Mouse (Mus musculus) retina, embryonic 14.5 days (tissue): ENCODE measurements around the gene Tex45.

Source experiments
- DNase-seq: peaks from one replicate; pipeline ENCODE4 v3.0.0-alpha.2; 2015; ENCODE audit warnings: low spot score

The Tex45 gene

GRCm38 (mm10) chr8:3536053-3536841, 65.6 kb downstream of the Tex45 start:
- DNase-seq = no peak
